Comparison of ENCODE assay signal across 8 mouse cellular contexts in the genomic region with DNA sequence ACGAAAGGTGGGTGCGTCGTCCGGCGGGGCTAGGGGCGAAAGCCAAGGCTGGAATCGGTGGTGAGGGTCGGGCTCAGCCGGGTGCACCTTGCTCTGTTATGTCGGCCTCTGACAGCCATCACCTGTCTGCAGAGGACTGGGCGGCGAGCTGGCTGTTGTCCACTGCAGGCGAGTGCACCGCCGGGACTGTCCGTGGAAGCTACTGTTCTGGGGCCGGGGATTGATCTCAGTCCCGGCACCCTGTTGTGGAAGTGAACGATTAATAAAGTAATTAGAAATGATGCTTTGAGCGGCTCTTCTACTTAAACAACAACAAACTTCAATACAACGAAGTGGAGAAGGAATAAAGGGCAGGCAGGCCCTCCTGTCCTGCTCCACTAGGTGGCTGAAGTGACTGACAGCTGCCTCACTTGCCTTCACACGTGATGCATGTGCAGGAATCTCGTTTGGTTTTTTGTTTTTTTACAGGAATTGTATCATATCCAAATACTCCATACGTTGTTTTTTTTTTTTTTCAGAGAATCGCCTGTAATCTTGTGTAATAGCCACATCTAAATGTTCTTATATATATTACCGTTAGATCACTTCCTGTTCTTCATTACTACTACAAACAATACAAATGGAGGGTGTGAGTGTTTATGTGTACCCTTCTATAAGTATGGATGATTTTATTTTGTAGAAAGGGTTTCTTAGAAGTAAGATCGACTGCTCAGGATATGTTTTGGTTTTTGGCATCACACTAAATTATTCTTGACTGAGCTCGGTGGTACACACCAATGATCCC. TPM values are rescaled to one million over a fixed set of nuclear protein-coding genes. Genes with fewer than 3 reads are reported as not detected.
A peak's percentile ranks its signal among the peaks of the same experiment; 100 is the strongest.
DNase-seq lines count a peak whose midpoint lies in the region; ATAC-seq lines count a peak whose summit lies in the region.

No protein-coding gene starts in this region.

- ATAC-seq in erythroblast, adult 5-6 weeks (replicated peaks; ENCODE audit: low FRiP score, poor library complexity, severe bottlenecking), result peak; percentile 46
- peak; percentile 27 for ATAC-seq in megakaryocyte progenitor cell, adult 5-6 weeks (replicated peaks; ENCODE audit: poor library complexity)

- peak; percentile 39 for DNase-seq in layer of hippocampus, adult 11-12 months (ENCODE audit: low spot score)
- no peak for DNase-seq in layer of hippocampus, adult 9-11 months
- peak; percentile 50 for DNase-seq in MEL-GATA-1-ER (ENCODE audit: extremely low read depth, low read depth)
- peak; percentile 58 to 78 for DNase-seq in kidney, postnatal 25 days
- no peak for DNase-seq in yolk sac, embryonic 10.5 days (ENCODE audit: low spot score)
- DNase-seq in ovary, postnatal 36 days (ENCODE audit: low spot score), result no peak

RNA-seq across cellular contexts. Expression of gene Narf, which starts 0.5 kb away (rescaled TPM):
- 145 and 154 TPM in 2 replicates for total RNA-seq in erythroblast, adult 5-6 weeks (2015; ENCODE audit: low replicate concordance)
- total RNA-seq in erythroblast, adult 5-6 weeks (2017; ENCODE audit: low replicate concordance), result 264 and 277 TPM in 2 replicates
- total RNA-seq in megakaryocyte progenitor cell, adult 5-6 weeks (2015), result 11.3 and 11.9 TPM in 2 replicates
- total RNA-seq in megakaryocyte progenitor cell, adult 5-6 weeks (2017), result 21.0 and 23.9 TPM in 2 replicates

RNA-seq across cellular contexts. Expression of gene Cybc1, which starts 8.4 kb away (rescaled TPM):
- 4.6 and 24.7 TPM in 2 replicates for total RNA-seq in erythroblast, adult 5-6 weeks (2015; ENCODE audit: low replicate concordance)
- total RNA-seq in erythroblast, adult 5-6 weeks (2017; ENCODE audit: low replicate concordance), result 16.6 and 16.9 TPM in 2 replicates
- total RNA-seq in megakaryocyte progenitor cell, adult 5-6 weeks (2015), result 39.6 and 42.2 TPM in 2 replicates
- 34.5 and 40.0 TPM in 2 replicates for total RNA-seq in megakaryocyte progenitor cell, adult 5-6 weeks (2017)

RNA-seq across cellular contexts. Expression of gene Foxk2, which starts 22.3 kb away (rescaled TPM):
- 6.1 and 13.4 TPM in 2 replicates for total RNA-seq in erythroblast, adult 5-6 weeks (2015; ENCODE audit: low replicate concordance)
- total RNA-seq in erythroblast, adult 5-6 weeks (2017; ENCODE audit: low replicate concordance), result 7.1 and 7.2 TPM in 2 replicates
- total RNA-seq in megakaryocyte progenitor cell, adult 5-6 weeks (2015), result 24.8 and 28.9 TPM in 2 replicates
- 20.9 and 23.1 TPM in 2 replicates for total RNA-seq in megakaryocyte progenitor cell, adult 5-6 weeks (2017)

RNA-seq across cellular contexts. Expression of gene Ogfod3, which starts 33.0 kb away (rescaled TPM):
- 0.77 and 1.0 TPM in 2 replicates for total RNA-seq in erythroblast, adult 5-6 weeks (2015; ENCODE audit: low replicate concordance)
- 2.6 TPM in 2 replicates for total RNA-seq in erythroblast, adult 5-6 weeks (2017; ENCODE audit: low replicate concordance)
- total RNA-seq in megakaryocyte progenitor cell, adult 5-6 weeks (2015), result 14.0 and 18.3 TPM in 2 replicates
- 5.6 and 7.4 TPM in 2 replicates for total RNA-seq in megakaryocyte progenitor cell, adult 5-6 weeks (2017)

RNA-seq across cellular contexts. Expression of gene Hexdc, which starts 33.3 kb away (rescaled TPM):
- total RNA-seq in erythroblast, adult 5-6 weeks (2015; ENCODE audit: low replicate concordance), result 0.84 and 6.9 TPM in 2 replicates
- 0.51 and 3.9 TPM in 2 replicates for total RNA-seq in erythroblast, adult 5-6 weeks (2017; ENCODE audit: low replicate concordance)
- total RNA-seq in megakaryocyte progenitor cell, adult 5-6 weeks (2015), result 2.5 and 3.8 TPM in 2 replicates
- total RNA-seq in megakaryocyte progenitor cell, adult 5-6 weeks (2017), result 5.7 and 6.3 TPM in 2 replicates

Comparison
In these comparisons a context has a peak if more than half of its experiments do, and no peak if none do; other contexts are left out.
1. DNase-seq: peak in layer of hippocampus, adult 11-12 months (single experiment), MEL-GATA-1-ER (single experiment) and kidney, postnatal 25 days (2 of 2); none in layer of hippocampus, adult 9-11 months (single experiment), yolk sac, embryonic 10.5 days (single experiment) and ovary, postnatal 36 days (single experiment).
2. RNA of gene Narf, which starts 0.5 kb away (total RNA-seq): 145 to 277 TPM in erythroblast, adult 5-6 weeks; 11.3 to 23.9 TPM in megakaryocyte progenitor cell, adult 5-6 weeks; every median in the first group is over 4 times any median in the second.